Comparison of ENCODE assay signal across 17 mouse cellular contexts in genomic region chr11:69945216-69945615, GRCm38 (mm10). TPM values are rescaled to one million over a fixed set of nuclear protein-coding genes. Genes with fewer than 3 reads are reported as not detected.
DNase-seq lines count a peak whose midpoint lies in the region; ATAC-seq and TF ChIP-seq lines count a peak whose summit lies in the region.
"Had no signal": no experiment of that assay in that cellular context is flagged by ENCODE, and none has a peak within 500 bp of the region (broad histone marks: within the 10 kb centered on the region; RNA-seq: fewer than 3 reads in every experiment).

No protein-coding gene starts in this region.

- no peak overlapping the region for H3K9ac ChIP-seq in intestine, embryonic 15.5 days
- H3K9ac ChIP-seq in intestine, postnatal 0 days (ENCODE audit: low read depth, low read length), result no peak overlapping the region
- peak overlapping the region; percentile 15; the same call in 1 of the 2 replicates for H3K9ac ChIP-seq in embryonic facial prominence, embryonic 12.5 days
- H3K9ac ChIP-seq in stomach, embryonic 15.5 days, result no peak overlapping the region
- H3K9ac ChIP-seq: embryonic facial prominence, embryonic 15.5 days had no signal

- peaks cover 71% of the 10 kb centered on the region for H3K4me1 ChIP-seq in erythroblast, embryonic 14.5 days (ENCODE audit: control insufficient read depth)
- H3K4me1 ChIP-seq in intestine, embryonic 15.5 days (replicated peaks), result peaks cover 12% of the 10 kb centered on the region; the same call in 1 of the 2 replicates
- H3K4me1 ChIP-seq in intestine, postnatal 0 days (replicated peaks; ENCODE audit: control insufficient read depth, insufficient read depth, low read length), result peaks cover 10% of the 10 kb centered on the region
- H3K4me1 ChIP-seq in embryonic facial prominence, embryonic 12.5 days, result peaks cover 14% of the 10 kb centered on the region
- H3K4me1 ChIP-seq in stomach, embryonic 15.5 days, result peaks cover 28% of the 10 kb centered on the region

- H3K27ac ChIP-seq in intestine, embryonic 15.5 days, result no peak overlapping the region
- H3K27ac ChIP-seq in intestine, postnatal 0 days (ENCODE audit: low read depth, low read length), result no peak overlapping the region
- no peak overlapping the region for H3K27ac ChIP-seq in embryonic facial prominence, embryonic 12.5 days
- no peak overlapping the region for H3K27ac ChIP-seq in stomach, embryonic 15.5 days
- H3K27ac ChIP-seq in layer of hippocampus, adult 2 months, result no peak overlapping the region
- H3K27ac ChIP-seq: embryonic facial prominence, embryonic 15.5 days had no signal

- no peak for DNase-seq in testis, postnatal 10 days (ENCODE audit: low spot score)
- no peak for DNase-seq in layer of hippocampus, adult 2 months (ENCODE audit: low spot score in 2 of 2)
- DNase-seq: cerebellum, adult 11-12 months; gastrocnemius, postnatal 10 days; kidney, postnatal 14 days; left cerebral cortex, postnatal 4 days had no signal

- TF ChIP-seq CTCF in intestine, postnatal 0 days (IDR thresholded peaks at IDR 0.05; ENCODE audit: low read depth), result no peak
- TF ChIP-seq CTCF in layer of hippocampus, adult 2 months (conservative IDR thresholded peaks at IDR 0.05), result no peak

- peak overlapping the region; percentile 78; the same call in 1 of the 2 replicates for H3K4me2 ChIP-seq in intestine, embryonic 15.5 days (replicated peaks)
- no peak overlapping the region for H3K4me2 ChIP-seq in intestine, postnatal 0 days (replicated peaks; ENCODE audit: low read depth)
- H3K4me2 ChIP-seq in embryonic facial prominence, embryonic 12.5 days (replicated peaks), result no peak overlapping the region
- 0 out of 2 replicates have a peak overlapping the region, but pooled peaks have one; percentile 8 for H3K4me2 ChIP-seq in stomach, embryonic 15.5 days
- H3K4me2 ChIP-seq: midbrain, embryonic 11.5 days had no signal

- no peaks in the 10 kb centered on the region; the same call in 1 of the 2 replicates for H3K9me3 ChIP-seq in erythroblast, embryonic 14.5 days (ENCODE audit: control insufficient read depth, low read length)
- H3K9me3 ChIP-seq in intestine, embryonic 15.5 days, result no peaks in the 10 kb centered on the region
- H3K9me3 ChIP-seq in intestine, postnatal 0 days (ENCODE audit: control insufficient read depth), result no peaks in the 10 kb centered on the region
- no peaks in the 10 kb centered on the region for H3K9me3 ChIP-seq in embryonic facial prominence, embryonic 12.5 days
- no peaks in the 10 kb centered on the region for H3K9me3 ChIP-seq in stomach, embryonic 15.5 days
- H3K9me3 ChIP-seq: embryonic facial prominence, embryonic 15.5 days had no signal

- peak overlapping the region; percentile 86 for H3K4me3 ChIP-seq in erythroblast, embryonic 14.5 days (replicated peaks)
- no peak overlapping the region for H3K4me3 ChIP-seq in intestine, embryonic 15.5 days (replicated peaks)
- no peak overlapping the region for H3K4me3 ChIP-seq in intestine, postnatal 0 days (ENCODE audit: low read depth, low read length)
- no peak overlapping the region for H3K4me3 ChIP-seq in embryonic facial prominence, embryonic 12.5 days
- no peak overlapping the region for H3K4me3 ChIP-seq in stomach, embryonic 15.5 days (replicated peaks)
- H3K4me3 ChIP-seq in layer of hippocampus, adult 2 months, result no peak overlapping the region
- H3K4me3 ChIP-seq: embryonic facial prominence, embryonic 15.5 days; myocyte had no signal

- peaks cover 68% of the 10 kb centered on the region for H3K36me3 ChIP-seq in erythroblast, embryonic 14.5 days (ENCODE audit: control insufficient read depth)
- H3K36me3 ChIP-seq in intestine, embryonic 15.5 days, result peaks cover 6% of the 10 kb centered on the region; the same call in 1 of the 2 replicates
- H3K36me3 ChIP-seq in intestine, postnatal 0 days (ENCODE audit: control insufficient read depth, insufficient read depth), result no peaks in the 10 kb centered on the region
- peaks cover 34% of the 10 kb centered on the region for H3K36me3 ChIP-seq in embryonic facial prominence, embryonic 12.5 days
- peaks cover 4% of the 10 kb centered on the region; the same call in 1 of the 2 replicates for H3K36me3 ChIP-seq in stomach, embryonic 15.5 days

- ATAC-seq in erythroblast, adult 5-6 weeks (replicated peaks; ENCODE audit: low FRiP score, poor library complexity, severe bottlenecking), result no peak
- ATAC-seq in intestine, embryonic 15.5 days, result no peak
- ATAC-seq in intestine, postnatal 0 days, result no peak
- no peak for ATAC-seq in embryonic facial prominence, embryonic 12.5 days (ENCODE audit: insufficient number of reproducible peaks, insufficient read depth, low FRiP score, low TSS enrichment)
- no peak for ATAC-seq in stomach, embryonic 15.5 days (ENCODE audit: insufficient read depth, low FRiP score, low read depth)
- ATAC-seq: forebrain, embryonic 16.5 days had no signal

- peaks cover 25% of the 10 kb centered on the region for H3K27me3 ChIP-seq in erythroblast, embryonic 14.5 days (ENCODE audit: control insufficient read depth)
- no peaks in the 10 kb centered on the region for H3K27me3 ChIP-seq in intestine, embryonic 15.5 days (replicated peaks)
- no peaks in the 10 kb centered on the region for H3K27me3 ChIP-seq in intestine, postnatal 0 days (replicated peaks; ENCODE audit: control insufficient read depth, insufficient read depth, low read length)
- H3K27me3 ChIP-seq in embryonic facial prominence, embryonic 12.5 days, result no peaks in the 10 kb centered on the region
- no peaks in the 10 kb centered on the region for H3K27me3 ChIP-seq in stomach, embryonic 15.5 days (replicated peaks)
- H3K27me3 ChIP-seq: embryonic facial prominence, embryonic 15.5 days had no signal

- WGBS in intestine, embryonic 15.5 days, result 78% methylated on average over 13 of the region's 13 CpGs
- 76% methylated on average over 13 of the region's 13 CpGs for WGBS in intestine, postnatal 0 days
- 78% methylated on average over 13 of the region's 13 CpGs for WGBS in embryonic facial prominence, embryonic 12.5 days
- WGBS in stomach, embryonic 15.5 days, result 66% methylated on average over 13 of the region's 13 CpGs

RNA-seq across cellular contexts. Expression of gene Slc2a4, which starts 2.8 kb away (rescaled TPM):
- 6.0 and 7.7 TPM in 2 replicates for polyA plus RNA-seq in erythroblast, embryonic 14.5 days (2012)
- 31.3 and 37.9 TPM in 2 replicates for total RNA-seq in erythroblast, adult 5-6 weeks (2015; ENCODE audit: low replicate concordance)
- 98.1 and 151 TPM in 2 replicates for total RNA-seq in erythroblast, adult 5-6 weeks (2017; ENCODE audit: low replicate concordance)
- 20.4 and 21.8 TPM in 2 replicates for polyA plus RNA-seq in intestine, embryonic 15.5 days (2015; fragmentation: Nextera tagmentation; extraction: Ambion mirVana)
- polyA plus RNA-seq in intestine, postnatal 0 days (2015; fragmentation: Nextera tagmentation; extraction: Ambion mirVana), result 18.3 and 18.7 TPM in 2 replicates
- polyA plus RNA-seq in embryonic facial prominence, embryonic 12.5 days (2016; fragmentation: Nextera tagmentation; extraction: Ambion mirVana), result 34.2 and 36.1 TPM in 2 replicates
- polyA plus RNA-seq in stomach, embryonic 15.5 days (2015; fragmentation: Nextera tagmentation; extraction: Ambion mirVana), result 26.3 and 28.9 TPM in 2 replicates
- total RNA-seq in layer of hippocampus, adult 2 months (2021), result 1 to 10 TPM; 1.8 to 2.2 TPM

RNA-seq across cellular contexts. Expression of gene Ybx2, which starts 9.6 kb away (rescaled TPM):
- polyA plus RNA-seq in erythroblast, embryonic 14.5 days (2012), result 0.29 and 0.38 TPM in 2 replicates
- not detected in 2 replicates for total RNA-seq in erythroblast, adult 5-6 weeks (2015; ENCODE audit: low replicate concordance)
- total RNA-seq in erythroblast, adult 5-6 weeks (2017; ENCODE audit: low replicate concordance), result 5.0 TPM in 1 of 2 replicates, not detected in the other
- polyA plus RNA-seq in intestine, embryonic 15.5 days (2015; fragmentation: Nextera tagmentation; extraction: Ambion mirVana), result 2.5 and 3.1 TPM in 2 replicates
- 0.42 and 0.43 TPM in 2 replicates for polyA plus RNA-seq in intestine, postnatal 0 days (2015; fragmentation: Nextera tagmentation; extraction: Ambion mirVana)
- 10.7 and 11.4 TPM in 2 replicates for polyA plus RNA-seq in embryonic facial prominence, embryonic 12.5 days (2016; fragmentation: Nextera tagmentation; extraction: Ambion mirVana)
- polyA plus RNA-seq in stomach, embryonic 15.5 days (2015; fragmentation: Nextera tagmentation; extraction: Ambion mirVana), result 2.9 and 3.3 TPM in 2 replicates
- 10 to 100 TPM; 12.4 to 14.5 TPM for total RNA-seq in layer of hippocampus, adult 2 months (2021)

RNA-seq across cellular contexts. Expression of gene Cldn7, which starts 19.4 kb away (rescaled TPM):
- polyA plus RNA-seq in erythroblast, embryonic 14.5 days (2012), result not detected in 2 replicates
- total RNA-seq in erythroblast, adult 5-6 weeks (2015; ENCODE audit: low replicate concordance), result not detected in 2 replicates
- total RNA-seq in erythroblast, adult 5-6 weeks (2017; ENCODE audit: low replicate concordance), result not detected in 2 replicates
- polyA plus RNA-seq in intestine, embryonic 15.5 days (2015; fragmentation: Nextera tagmentation; extraction: Ambion mirVana), result 977 and 1,030 TPM in 2 replicates
- 1,243 and 1,341 TPM in 2 replicates for polyA plus RNA-seq in intestine, postnatal 0 days (2015; fragmentation: Nextera tagmentation; extraction: Ambion mirVana)
- 29.6 and 32.2 TPM in 2 replicates for polyA plus RNA-seq in embryonic facial prominence, embryonic 12.5 days (2016; fragmentation: Nextera tagmentation; extraction: Ambion mirVana)
- polyA plus RNA-seq in stomach, embryonic 15.5 days (2015; fragmentation: Nextera tagmentation; extraction: Ambion mirVana), result 438 and 517 TPM in 2 replicates
- not detected for total RNA-seq in layer of hippocampus, adult 2 months (2021)
- total RNA-seq: layer of hippocampus, postnatal 25 days; left cerebral cortex, postnatal 4 days had no signal
- polyA plus RNA-seq: forebrain, embryonic 16.5 days; myocyte had no signal

RNA-seq across cellular contexts. Expression of gene Eif5a, which starts 23.5 kb away (rescaled TPM):
- polyA plus RNA-seq in erythroblast, embryonic 14.5 days (2012), result 295 and 310 TPM in 2 replicates
- total RNA-seq in erythroblast, adult 5-6 weeks (2015; ENCODE audit: low replicate concordance), result 340 and 374 TPM in 2 replicates
- 154 and 205 TPM in 2 replicates for total RNA-seq in erythroblast, adult 5-6 weeks (2017; ENCODE audit: low replicate concordance)
- 1,625 and 1,693 TPM in 2 replicates for polyA plus RNA-seq in intestine, embryonic 15.5 days (2015; fragmentation: Nextera tagmentation; extraction: Ambion mirVana)
- 716 and 774 TPM in 2 replicates for polyA plus RNA-seq in intestine, postnatal 0 days (2015; fragmentation: Nextera tagmentation; extraction: Ambion mirVana)
- 1,661 and 1,669 TPM in 2 replicates for polyA plus RNA-seq in embryonic facial prominence, embryonic 12.5 days (2016; fragmentation: Nextera tagmentation; extraction: Ambion mirVana)
- 1,591 and 1,597 TPM in 2 replicates for polyA plus RNA-seq in stomach, embryonic 15.5 days (2015; fragmentation: Nextera tagmentation; extraction: Ambion mirVana)
- total RNA-seq in layer of hippocampus, adult 2 months (2021), result 100 to 1,000 TPM; 413 to 441 TPM

RNA-seq across cellular contexts. Expression of gene Gps2, which starts 31.5 kb away (rescaled TPM):
- polyA plus RNA-seq in erythroblast, embryonic 14.5 days (2012), result 90.4 and 109 TPM in 2 replicates
- 69.0 and 102 TPM in 2 replicates for total RNA-seq in erythroblast, adult 5-6 weeks (2015; ENCODE audit: low replicate concordance)
- total RNA-seq in erythroblast, adult 5-6 weeks (2017; ENCODE audit: low replicate concordance), result 52.9 and 63.3 TPM in 2 replicates
- polyA plus RNA-seq in intestine, embryonic 15.5 days (2015; fragmentation: Nextera tagmentation; extraction: Ambion mirVana), result 68.1 and 68.5 TPM in 2 replicates
- 40.4 and 42.3 TPM in 2 replicates for polyA plus RNA-seq in intestine, postnatal 0 days (2015; fragmentation: Nextera tagmentation; extraction: Ambion mirVana)
- 84.8 and 92.0 TPM in 2 replicates for polyA plus RNA-seq in embryonic facial prominence, embryonic 12.5 days (2016; fragmentation: Nextera tagmentation; extraction: Ambion mirVana)
- polyA plus RNA-seq in stomach, embryonic 15.5 days (2015; fragmentation: Nextera tagmentation; extraction: Ambion mirVana), result 66.2 and 69.1 TPM in 2 replicates
- total RNA-seq in layer of hippocampus, adult 2 months (2021), result 10 to 100 TPM; 35.6 to 41.5 TPM

Comparison
In these comparisons a context has a peak if more than half of its experiments do, and no peak if none do; other contexts are left out.
1. H3K4me2 ChIP-seq: peak in intestine, embryonic 15.5 days (single experiment) and stomach, embryonic 15.5 days (single experiment); none in intestine, postnatal 0 days (single experiment) and embryonic facial prominence, embryonic 12.5 days (single experiment).
2. RNA of gene Cldn7, which starts 19.4 kb away (polyA plus RNA-seq): 1,243 to 1,341 TPM in intestine, postnatal 0 days, 977 to 1,030 TPM in intestine, embryonic 15.5 days, 438 to 517 TPM in stomach, embryonic 15.5 days and 29.6 to 32.2 TPM in embryonic facial prominence, embryonic 12.5 days; not detected in erythroblast, embryonic 14.5 days; every median in the first group is over 10 times any median in the second.